Mouse (Mus musculus): Measurements from ENCODE around the gene Fnbp1. TPM values are rescaled to one million over a fixed set of nuclear protein-coding genes. Genes with fewer than 3 reads are reported as not detected.

Fnbp1 gene
- polyA plus RNA-seq, 1 experiment from 2014 or later, result 4.5 TPM

DNA sequence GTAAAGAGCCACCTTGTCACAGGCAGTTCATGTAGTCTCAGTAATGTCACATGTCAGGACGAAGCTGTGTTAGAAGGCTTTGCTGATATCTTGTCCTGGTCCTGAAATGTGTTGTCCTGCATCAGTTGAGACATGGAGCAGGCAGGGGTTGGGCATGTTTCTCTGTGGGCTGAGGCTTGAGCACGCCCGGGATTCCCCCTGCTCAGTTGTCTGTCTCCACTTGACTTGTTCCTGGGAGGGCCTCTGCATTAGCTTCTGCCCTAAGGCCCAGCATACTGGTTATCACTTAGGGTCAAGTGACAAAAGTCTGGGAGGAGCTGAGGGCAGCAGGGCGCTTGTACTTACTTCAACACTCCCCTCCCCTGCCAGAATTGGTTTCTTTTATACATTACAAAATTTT lies 23.7 kb upstream of the Fnbp1 start:
- ATAC-seq (peak; percentile 33; the same call in 1 of the 2 replicates), DNase-seq (no peak)
- TF ChIP-seq CTCF (IDR thresholded peaks at IDR 0.05; ENCODE audit: low read depth), result no peak
- TF ChIP-seq EP300 (IDR thresholded peaks at IDR 0.05; ENCODE audit: low read depth), result no peak
- Histone ChIP-seq H3K36me3 (replicated peaks; ENCODE audit: insufficient read depth, low read length) (peaks cover 27% of the 10 kb centered on the region), H3K27me3 (ENCODE audit: insufficient read depth, low read length) (no peaks in the 10 kb centered on the region), H3K4me3 (ENCODE audit: low read depth, low read length) (no peak overlapping the region), H3K9me3 (ENCODE audit: low read length) (no peaks in the 10 kb centered on the region), H3K4me1 (ENCODE audit: insufficient read depth) (peaks cover 9% of the 10 kb centered on the region; the same call in 1 of the 2 replicates), H3K9ac (replicated peaks) (no peak overlapping the region), H3K27ac (ENCODE audit: low read depth) (peak overlapping the region; percentile 35; the same call in 1 of the 2 replicates), H3K4me2 (ENCODE audit: low read depth, low read length) (no peak overlapping the region)
- WGBS (ENCODE audit: insufficient replicate concordance), result 45% methylated on average over 4 of the region's 4 CpGs

DNA sequence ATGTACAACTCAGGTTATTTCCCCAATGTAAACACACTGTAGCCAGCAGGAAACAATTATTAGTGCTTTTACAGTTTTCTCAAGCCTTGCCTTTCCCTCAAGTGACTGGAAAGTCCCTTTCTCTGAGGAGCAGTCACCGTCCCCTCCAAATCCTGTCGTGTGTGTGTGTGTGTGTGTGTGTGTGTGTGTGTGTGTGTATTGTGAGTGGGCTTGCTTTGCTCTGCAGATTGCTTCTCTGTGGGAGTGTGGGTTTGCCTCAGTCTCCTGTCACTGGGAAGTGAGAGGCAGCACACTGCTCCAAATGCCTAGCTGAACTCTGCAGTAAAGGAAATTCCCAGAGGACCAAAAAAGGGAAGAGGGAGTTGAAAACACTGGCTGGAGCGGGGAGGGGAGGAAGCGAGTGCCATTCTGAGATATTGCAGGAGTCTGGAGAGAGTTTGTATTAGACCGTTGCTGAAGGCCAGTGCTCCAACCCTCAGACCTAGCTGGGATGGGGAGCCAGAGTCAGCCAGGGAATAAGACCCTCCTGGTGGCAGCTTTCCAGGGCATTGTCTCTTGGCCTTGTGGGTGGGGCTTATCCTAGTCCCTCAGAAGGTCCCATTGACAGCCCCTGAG lies 23.1 kb upstream of the Fnbp1 start:
- Histone ChIP-seq H3K27ac (ENCODE audit: low read depth) (peak overlapping the region; percentile 35; the same call in 1 of the 2 replicates), H3K4me1 (ENCODE audit: insufficient read depth) (peaks cover 12% of the 10 kb centered on the region), H3K9ac (replicated peaks) (no peak overlapping the region), H3K27me3 (ENCODE audit: insufficient read depth, low read length) (no peaks in the 10 kb centered on the region), H3K9me3 (ENCODE audit: low read length) (no peaks in the 10 kb centered on the region), H3K4me3 (ENCODE audit: low read depth, low read length) (no peak overlapping the region), H3K36me3 (replicated peaks; ENCODE audit: insufficient read depth, low read length) (peaks cover 22% of the 10 kb centered on the region), H3K4me2 (ENCODE audit: low read depth, low read length) (no peak overlapping the region)
- ATAC-seq (no peak), DNase-seq (no peak)
- TF ChIP-seq CTCF (IDR thresholded peaks at IDR 0.05; ENCODE audit: low read depth) (no peak), EP300 (IDR thresholded peaks at IDR 0.05; ENCODE audit: low read depth) (no peak)
- 47% methylated on average over 5 of the region's 5 CpGs for WGBS (ENCODE audit: insufficient replicate concordance)

DNA sequence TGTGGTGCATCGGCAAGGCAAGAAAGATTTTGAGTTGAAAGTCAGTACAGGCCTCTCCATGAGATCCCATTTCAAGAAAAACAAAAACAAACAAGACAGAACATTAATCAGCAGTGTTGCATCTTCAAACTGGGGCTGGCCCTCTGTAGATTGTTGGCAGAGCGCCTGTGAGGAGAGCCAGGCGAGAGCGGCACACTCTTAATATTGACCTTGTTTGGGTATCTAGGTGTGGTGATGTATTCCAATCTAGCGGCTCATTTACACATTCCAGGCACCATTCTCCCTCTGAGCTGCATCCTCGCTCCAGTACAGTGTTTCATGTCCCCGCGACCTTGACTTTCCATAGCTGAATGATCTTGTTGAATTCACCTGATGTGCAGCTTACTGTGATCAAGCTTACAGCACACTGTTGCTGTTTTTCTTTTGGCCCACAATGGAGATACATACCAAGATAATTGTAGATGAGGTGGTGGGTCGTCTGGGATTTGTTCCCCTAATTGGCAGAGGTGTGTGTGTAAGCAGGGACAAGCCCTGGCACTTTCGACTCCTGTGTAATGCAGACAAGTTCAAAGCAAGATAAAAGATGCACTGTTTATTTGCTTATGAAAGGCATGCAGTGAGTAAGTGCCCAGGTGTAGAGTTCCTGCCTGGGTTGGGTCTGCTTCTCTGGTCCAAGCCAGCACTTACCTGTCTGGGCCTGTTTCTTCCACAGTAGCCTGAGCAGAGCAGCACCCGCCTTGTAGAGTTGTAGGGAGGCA lies 21.7 kb upstream of the Fnbp1 start:
- peaks cover 19% of the 10 kb centered on the region for H3K4me1 ChIP-seq (ENCODE audit: insufficient read depth)
- DNase-seq, result no peak
- H3K9ac ChIP-seq (replicated peaks), result no peak overlapping the region
- H3K4me2 ChIP-seq (ENCODE audit: low read depth, low read length), result no peak overlapping the region
- peaks cover 10% of the 10 kb centered on the region for H3K36me3 ChIP-seq (replicated peaks; ENCODE audit: insufficient read depth, low read length)
- no peak for ATAC-seq
- no peak overlapping the region for H3K4me3 ChIP-seq (ENCODE audit: low read depth, low read length)
- 73% methylated on average over 11 of the region's 11 CpGs for WGBS (ENCODE audit: insufficient replicate concordance)
- 0 out of 2 replicates have a peak overlapping the region, but pooled peaks have one; percentile 16 for H3K27ac ChIP-seq (ENCODE audit: low read depth)
- TF ChIP-seq CTCF (IDR thresholded peaks at IDR 0.05; ENCODE audit: low read depth) (no peak), EP300 (IDR thresholded peaks at IDR 0.05; ENCODE audit: low read depth) (no peak)
- H3K9me3 ChIP-seq (ENCODE audit: low read length), result no peaks in the 10 kb centered on the region
- no peaks in the 10 kb centered on the region for H3K27me3 ChIP-seq (ENCODE audit: insufficient read depth, low read length)

DNA sequence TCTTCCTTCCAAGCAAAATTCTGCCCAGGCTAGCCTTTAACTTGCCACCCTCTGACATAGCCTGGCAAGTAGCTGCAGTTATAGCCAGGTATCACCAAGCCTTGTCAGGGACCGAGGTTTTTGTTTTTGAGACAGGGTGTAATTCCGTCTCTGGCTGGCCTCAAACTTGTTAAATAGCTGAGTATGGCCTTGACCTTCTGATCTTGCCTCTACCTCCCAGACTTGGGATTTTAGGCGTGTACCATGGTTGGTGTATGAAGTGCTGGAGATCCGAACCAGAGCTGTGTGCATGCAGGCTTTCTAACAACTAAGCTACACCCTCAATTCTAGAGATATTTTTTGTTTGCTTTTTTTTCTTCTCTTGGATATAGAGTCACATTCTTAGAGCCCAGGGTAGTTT lies 19.8 kb upstream of the Fnbp1 start:
- DNase-seq (no peak), ATAC-seq (no peak)
- Histone ChIP-seq H3K9me3 (ENCODE audit: low read length) (no peaks in the 10 kb centered on the region), H3K4me3 (ENCODE audit: low read depth, low read length) (no peak overlapping the region), H3K27me3 (ENCODE audit: insufficient read depth, low read length) (no peaks in the 10 kb centered on the region), H3K36me3 (replicated peaks; ENCODE audit: insufficient read depth, low read length) (no peaks in the 10 kb centered on the region; the same call in 1 of the 2 replicates), H3K27ac (ENCODE audit: low read depth) (no peak overlapping the region), H3K4me2 (ENCODE audit: low read depth, low read length) (no peak overlapping the region), H3K4me1 (ENCODE audit: insufficient read depth) (peaks cover 26% of the 10 kb centered on the region), H3K9ac (replicated peaks) (no peak overlapping the region)
- TF ChIP-seq EP300 (IDR thresholded peaks at IDR 0.05; ENCODE audit: low read depth), result no peak
- no peak for TF ChIP-seq CTCF (IDR thresholded peaks at IDR 0.05; ENCODE audit: low read depth)
- 73% methylated on average over 4 of the region's 4 CpGs for WGBS (ENCODE audit: insufficient replicate concordance)

DNA sequence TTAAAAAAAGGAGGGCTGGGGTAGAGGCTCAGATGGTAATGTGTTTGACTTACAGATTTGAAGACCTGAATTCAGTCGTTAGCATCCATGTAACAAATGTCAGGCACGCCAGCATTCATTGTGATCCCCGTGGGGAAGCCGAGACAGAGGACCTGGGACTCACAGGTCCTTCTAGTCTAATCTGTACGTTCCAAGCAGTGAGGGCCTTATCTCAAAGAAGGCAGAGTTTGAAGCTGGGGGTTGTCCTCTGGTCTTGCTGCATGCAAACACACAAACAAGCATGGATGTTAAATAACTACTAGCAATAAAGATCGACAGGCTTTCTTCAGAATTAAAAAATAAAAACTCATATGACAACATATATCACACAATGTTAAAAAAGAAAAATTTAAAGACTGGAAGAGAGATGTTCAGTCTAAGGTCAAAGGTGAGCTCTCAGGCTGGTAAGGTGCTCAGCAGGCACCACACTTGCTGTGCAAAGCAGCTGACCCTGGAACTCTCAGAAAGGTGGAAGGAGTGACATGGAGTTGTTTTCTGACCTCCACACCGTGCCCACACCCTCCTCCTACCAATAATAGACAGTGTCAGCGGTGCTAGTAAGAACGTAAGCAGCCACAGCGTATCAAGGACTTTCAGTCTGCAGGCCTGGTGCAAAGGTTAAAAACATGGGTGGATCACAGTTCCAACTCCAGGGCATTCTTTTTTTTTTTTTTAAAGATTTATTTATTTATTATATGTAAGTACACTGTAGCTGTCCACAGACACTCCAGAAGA lies 18.5 kb upstream of the Fnbp1 start:
- DNase-seq (no peak), ATAC-seq (peak; percentile 51)
- no peak overlapping the region for H3K4me3 ChIP-seq (ENCODE audit: low read depth, low read length)
- no peak for TF ChIP-seq CTCF (IDR thresholded peaks at IDR 0.05; ENCODE audit: low read depth)
- TF ChIP-seq EP300 (IDR thresholded peaks at IDR 0.05; ENCODE audit: low read depth), result peak; percentile 54
- no peak overlapping the region for H3K4me2 ChIP-seq (ENCODE audit: low read depth, low read length)
- H3K4me1 ChIP-seq (ENCODE audit: insufficient read depth), result peaks cover 23% of the 10 kb centered on the region
- WGBS (ENCODE audit: insufficient replicate concordance), result 53% methylated on average over 10 of the region's 10 CpGs
- no peaks in the 10 kb centered on the region for H3K9me3 ChIP-seq (ENCODE audit: low read length)
- H3K27ac ChIP-seq (ENCODE audit: low read depth), result no peak overlapping the region
- no peak overlapping the region for H3K9ac ChIP-seq (replicated peaks)
- H3K27me3 ChIP-seq (ENCODE audit: insufficient read depth, low read length), result no peaks in the 10 kb centered on the region
- no peaks in the 10 kb centered on the region; the same call in 1 of the 2 replicates for H3K36me3 ChIP-seq (replicated peaks; ENCODE audit: insufficient read depth, low read length)

DNA sequence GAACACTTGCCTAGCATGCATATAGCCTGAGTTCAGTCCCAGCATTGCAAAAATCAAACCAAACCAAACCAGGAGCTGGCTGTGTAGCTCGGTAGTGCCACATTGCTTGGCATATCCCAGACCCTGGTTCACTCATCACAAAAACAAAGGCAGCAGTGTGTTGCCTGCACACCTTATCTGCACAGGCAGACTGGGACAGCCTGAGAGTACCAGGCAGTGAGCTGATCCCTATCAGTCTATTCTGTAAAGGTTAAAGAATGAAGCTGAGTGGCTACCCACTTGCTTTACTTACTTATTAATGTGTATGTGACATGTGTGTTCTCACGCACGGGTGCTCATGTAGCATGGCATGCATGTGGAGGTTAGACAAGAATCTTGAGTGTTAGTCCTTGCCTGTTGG lies 15.0 kb upstream of the Fnbp1 start:
- Histone ChIP-seq H3K4me1 (ENCODE audit: insufficient read depth) (peaks cover 33% of the 10 kb centered on the region), H3K4me3 (ENCODE audit: low read depth, low read length) (no peak overlapping the region), H3K4me2 (ENCODE audit: low read depth, low read length) (no peak overlapping the region), H3K27ac (ENCODE audit: low read depth) (no peak overlapping the region), H3K9ac (replicated peaks) (no peak overlapping the region), H3K27me3 (ENCODE audit: insufficient read depth, low read length) (no peaks in the 10 kb centered on the region), H3K9me3 (ENCODE audit: low read length) (no peaks in the 10 kb centered on the region), H3K36me3 (replicated peaks; ENCODE audit: insufficient read depth, low read length) (no peaks in the 10 kb centered on the region; the same call in 1 of the 2 replicates)
- DNase-seq, result no peak
- ATAC-seq, result 0 out of 2 replicates have a peak, but pooled peaks have one; percentile 27
- TF ChIP-seq EP300 (IDR thresholded peaks at IDR 0.05; ENCODE audit: low read depth) (no peak), CTCF (IDR thresholded peaks at IDR 0.05; ENCODE audit: low read depth) (no peak)
- 74% methylated on average over 3 of the region's 3 CpGs for WGBS (ENCODE audit: insufficient replicate concordance)

Data from liver, postnatal 0 days (tissue).